Mouse (Mus musculus) CD4-positive helper T cell, adult 2 months (primary cell): ENCODE results near the gene Nup43.
"Not testable (repeated sequence)": the region's sequence is repeated elsewhere in the genome, so short reads cannot be mapped to it uniquely, and the experiment has no call there.

ENCODE experiments used
- DNase-seq: peaks from one replicate; pipeline ENCODE4 v3.0.0-alpha.2; 2012; ENCODE audit warnings: low read depth, missing footprints, low spot score

Gene Nup43

GRCm38 (mm10) chr10:7667342-7667802 lies at the start of gene Nup43:
Nup43 (plus strand) TSS chr10:7667503.
- peak; percentile 93 for DNase-seq

- not testable (repeated sequence) for DNase-seq
These were observed 49.7 kb upstream of the Nup43 start for GRCm38 (mm10) chr10:7617556-7617955.

GRCm38 (mm10) chr10:7619821-7620241 lies 47.5 kb upstream of the Nup43 start:
- no peak for DNase-seq

- no peak for DNase-seq
These were observed 46.6 kb upstream of the Nup43 start for GRCm38 (mm10) chr10:7620723-7621122.

- no peak for DNase-seq
These were observed 44.9 kb upstream of the Nup43 start for GRCm38 (mm10) chr10:7622378-7622777.

GRCm38 (mm10) chr10:7623861-7624518 lies 43.3 kb upstream of the Nup43 start:
- no peak for DNase-seq

- no peak for DNase-seq
These were observed 38.2 kb upstream of the Nup43 start for GRCm38 (mm10) chr10:7629092-7629491.

- DNase-seq, result peak; percentile 66
These were observed 37.0 kb upstream of the Nup43 start for GRCm38 (mm10) chr10:7630286-7630685.

- DNase-seq, result peak; percentile 69
These were observed 36.2 kb upstream of the Nup43 start for GRCm38 (mm10) chr10:7630951-7631720.

- DNase-seq, result no peak
These were observed 26.9 kb upstream of the Nup43 start for GRCm38 (mm10) chr10:7640366-7640765.

- DNase-seq, result no peak
These were observed 21.4 kb upstream of the Nup43 start for GRCm38 (mm10) chr10:7645911-7646310.

- no peak for DNase-seq
These were observed 18.2 kb upstream of the Nup43 start for GRCm38 (mm10) chr10:7649059-7649458.

GRCm38 (mm10) chr10:7651057-7651456 lies 16.2 kb upstream of the Nup43 start:
- DNase-seq, result no peak

GRCm38 (mm10) chr10:7662471-7663141 lies 4.7 kb upstream of the Nup43 start:
- peak; percentile 84 for DNase-seq

- DNase-seq, result peak; percentile 90
These were observed 3.9 kb upstream of the Nup43 start for GRCm38 (mm10) chr10:7663159-7664026.

GRCm38 (mm10) chr10:7664027-7664526 lies 3.2 kb upstream of the Nup43 start:
- peak; percentile 17 for DNase-seq

GRCm38 (mm10) chr10:7664889-7665288 lies 2.4 kb upstream of the Nup43 start:
- no peak for DNase-seq

- DNase-seq, result peak; percentile 65
These were observed 6.4 kb downstream of the Nup43 start for GRCm38 (mm10) chr10:7673673-7674072.

GRCm38 (mm10) chr10:7680731-7681301 lies 13.5 kb downstream of the Nup43 start, which contains the start of the genes Pcmt1 and Lats1:
Pcmt1 (minus strand) TSS chr10:7681136.
Lats1 (plus strand) TSS chr10:7681214.
- peak; percentile 88 for DNase-seq

GRCm38 (mm10) chr10:7681343-7682025 lies 14.2 kb downstream of the Nup43 start:
- DNase-seq, result peak; percentile 71
